Mouse (Mus musculus): ENCODE measurements around the gene Ppp1r12a. TPM values are rescaled to one million over a fixed set of nuclear protein-coding genes. Genes with fewer than 3 reads are reported as not detected.

The Ppp1r12a gene
- polyA plus RNA-seq, 1 experiment from 2014 or later = 84.1 TPM

DNA sequence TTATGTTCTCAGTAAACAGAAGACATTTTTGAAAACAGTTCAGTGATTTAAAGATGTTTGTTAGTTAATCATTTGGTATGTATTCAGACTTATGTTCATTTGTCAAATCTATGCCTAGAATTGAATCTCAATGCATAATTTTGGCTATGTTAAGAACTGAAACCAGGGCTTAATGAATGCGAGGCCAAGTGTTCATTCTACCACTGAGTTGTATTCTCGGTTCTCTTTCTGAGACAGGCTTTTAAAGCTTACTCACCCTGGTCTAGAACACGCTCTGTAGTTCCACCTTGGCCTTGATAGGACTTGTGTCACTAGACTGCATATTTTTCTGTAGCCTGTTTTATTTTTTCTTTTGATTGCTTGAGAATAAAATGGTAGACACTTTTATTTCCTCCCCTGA is 28.0 kb downstream of the Ppp1r12a start:
- Histone ChIP-seq H3K9ac (ENCODE audit: low read depth, low read length) (no peak overlapping the region), H3K27ac (ENCODE audit: low read depth, low read length) (no peak overlapping the region), H3K9me3 (ENCODE audit: control insufficient read depth) (no peaks in the 10 kb centered on the region), H3K4me3 (ENCODE audit: low read depth, low read length) (no peak overlapping the region), H3K4me1 (replicated peaks; ENCODE audit: control insufficient read depth, insufficient read depth, low read length) (peaks cover 3% of the 10 kb centered on the region; the same call in 1 of the 2 replicates), H3K4me2 (replicated peaks; ENCODE audit: low read depth) (no peak overlapping the region), H3K36me3 (ENCODE audit: control insufficient read depth, insufficient read depth) (no peaks in the 10 kb centered on the region), H3K27me3 (replicated peaks; ENCODE audit: control insufficient read depth, insufficient read depth, low read length) (no peaks in the 10 kb centered on the region)
- TF ChIP-seq CTCF (IDR thresholded peaks at IDR 0.05; ENCODE audit: low read depth) = no peak
- no peak for ATAC-seq
- WGBS = 84% methylated on average over 3 of the region's 3 CpGs

DNA sequence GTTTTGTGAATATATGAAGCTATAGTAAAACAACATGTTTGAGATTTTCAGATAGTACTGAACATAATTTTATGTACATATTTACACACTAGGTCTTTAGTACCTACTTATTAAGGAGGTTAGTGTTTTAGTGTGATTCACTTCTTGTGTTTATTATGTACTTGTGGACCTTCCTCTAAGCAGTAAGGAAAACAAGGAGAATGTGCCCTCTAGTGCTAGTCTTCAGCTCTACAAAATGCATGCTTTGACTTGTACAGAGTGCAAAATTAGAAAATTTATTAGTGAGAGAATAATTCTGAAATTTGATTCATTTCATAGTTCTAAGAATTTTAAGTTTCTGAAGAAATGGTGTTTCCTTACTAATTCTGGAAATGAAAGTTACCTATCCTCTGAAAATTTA is 28.6 kb downstream of the Ppp1r12a start:
- H3K27ac ChIP-seq (ENCODE audit: low read depth, low read length) = no peak overlapping the region
- TF ChIP-seq CTCF (IDR thresholded peaks at IDR 0.05; ENCODE audit: low read depth) = peak; percentile 65
- H3K4me3 ChIP-seq (ENCODE audit: low read depth, low read length) = no peak overlapping the region
- H3K36me3 ChIP-seq (ENCODE audit: control insufficient read depth, insufficient read depth) = no peaks in the 10 kb centered on the region
- no peak overlapping the region for H3K4me2 ChIP-seq (replicated peaks; ENCODE audit: low read depth)
- H3K9ac ChIP-seq (ENCODE audit: low read depth, low read length) = no peak overlapping the region
- H3K9me3 ChIP-seq (ENCODE audit: control insufficient read depth) = no peaks in the 10 kb centered on the region
- no peak for ATAC-seq
- peaks cover 3% of the 10 kb centered on the region; the same call in 1 of the 2 replicates for H3K4me1 ChIP-seq (replicated peaks; ENCODE audit: control insufficient read depth, insufficient read depth, low read length)
- H3K27me3 ChIP-seq (replicated peaks; ENCODE audit: control insufficient read depth, insufficient read depth, low read length) = no peaks in the 10 kb centered on the region

DNA sequence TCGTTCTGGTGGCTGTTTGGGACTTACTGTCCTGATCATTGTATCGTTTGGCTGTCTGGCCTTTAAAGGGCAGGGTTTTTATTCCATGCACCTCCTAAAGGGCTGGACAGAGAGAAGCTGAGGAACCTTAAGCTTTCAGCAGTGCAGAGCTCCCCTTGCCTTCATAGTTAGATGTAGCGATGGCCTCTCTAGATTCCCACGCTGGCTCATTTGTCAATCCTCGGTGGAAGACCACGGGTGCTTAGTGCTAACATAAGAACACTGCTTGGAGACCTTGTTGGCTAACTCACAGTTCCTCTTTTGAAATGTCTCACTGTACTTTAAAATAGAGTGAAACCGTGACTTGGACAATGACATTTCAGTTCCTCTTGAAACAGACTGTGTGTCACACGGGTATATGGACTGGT is 29.4 kb downstream of the Ppp1r12a start:
- no peaks in the 10 kb centered on the region for H3K36me3 ChIP-seq (ENCODE audit: control insufficient read depth, insufficient read depth)
- H3K4me1 ChIP-seq (replicated peaks; ENCODE audit: control insufficient read depth, insufficient read depth, low read length) = peaks cover 3% of the 10 kb centered on the region; the same call in 1 of the 2 replicates
- no peak overlapping the region for H3K9ac ChIP-seq (ENCODE audit: low read depth, low read length)
- no peaks in the 10 kb centered on the region for H3K27me3 ChIP-seq (replicated peaks; ENCODE audit: control insufficient read depth, insufficient read depth, low read length)
- no peaks in the 10 kb centered on the region for H3K9me3 ChIP-seq (ENCODE audit: control insufficient read depth)
- H3K27ac ChIP-seq (ENCODE audit: low read depth, low read length) = no peak overlapping the region
- TF ChIP-seq CTCF (IDR thresholded peaks at IDR 0.05; ENCODE audit: low read depth) = no peak
- 65% methylated on average over 8 of the region's 8 CpGs for WGBS
- no peak for ATAC-seq
- H3K4me3 ChIP-seq (ENCODE audit: low read depth, low read length) = no peak overlapping the region
- no peak overlapping the region for H3K4me2 ChIP-seq (replicated peaks; ENCODE audit: low read depth)

DNA sequence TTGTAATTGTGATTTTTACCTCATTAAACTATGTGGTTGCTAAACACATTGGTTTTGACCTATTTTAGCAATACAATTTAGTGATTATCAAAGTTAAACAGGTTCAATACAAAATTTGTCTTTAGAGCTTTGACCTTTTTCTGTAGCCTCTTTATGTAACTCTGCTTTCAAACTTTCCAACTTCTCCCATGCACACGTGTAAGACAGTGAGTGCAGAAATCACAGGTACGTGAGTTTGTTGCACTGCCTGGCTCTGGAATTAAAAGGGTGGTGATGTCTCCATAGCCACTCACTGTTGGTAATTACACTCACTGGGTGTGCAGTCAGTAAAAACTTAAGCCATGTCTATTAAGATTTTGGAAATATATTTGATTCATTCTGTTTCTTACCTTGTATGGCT is 30.3 kb downstream of the Ppp1r12a start:
- no peak for TF ChIP-seq CTCF (IDR thresholded peaks at IDR 0.05; ENCODE audit: low read depth)
- H3K9ac ChIP-seq (ENCODE audit: low read depth, low read length) = no peak overlapping the region
- H3K27ac ChIP-seq (ENCODE audit: low read depth, low read length) = no peak overlapping the region
- H3K4me2 ChIP-seq (replicated peaks; ENCODE audit: low read depth) = no peak overlapping the region
- H3K4me1 ChIP-seq (replicated peaks; ENCODE audit: control insufficient read depth, insufficient read depth, low read length) = peaks cover 3% of the 10 kb centered on the region; the same call in 1 of the 2 replicates
- no peak overlapping the region for H3K4me3 ChIP-seq (ENCODE audit: low read depth, low read length)
- ATAC-seq = no peak
- whole genome bisulfite sequencing = 53% methylated on average over 2 of the region's 2 CpGs
- H3K9me3 ChIP-seq (ENCODE audit: control insufficient read depth) = no peaks in the 10 kb centered on the region
- no peaks in the 10 kb centered on the region for H3K36me3 ChIP-seq (ENCODE audit: control insufficient read depth, insufficient read depth)
- no peaks in the 10 kb centered on the region for H3K27me3 ChIP-seq (replicated peaks; ENCODE audit: control insufficient read depth, insufficient read depth, low read length)

DNA sequence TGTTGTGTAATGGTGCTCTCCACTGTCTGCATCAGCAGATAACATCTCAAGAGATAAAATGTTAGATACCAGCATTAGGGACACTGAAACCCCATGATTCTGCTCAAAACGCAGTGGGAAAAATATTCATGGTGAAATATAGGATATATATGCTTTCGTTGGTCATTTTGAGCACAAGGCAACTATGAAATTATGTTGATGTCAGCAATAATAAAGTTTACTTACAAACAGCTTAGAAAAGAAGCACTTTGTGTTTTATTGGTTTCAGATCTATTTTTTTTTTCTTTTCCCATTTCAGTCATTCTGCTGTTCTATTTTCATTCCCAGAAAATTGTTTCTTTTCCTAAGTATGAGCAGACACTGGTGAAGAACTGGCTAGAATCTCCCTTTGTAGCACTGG is 34.1 kb downstream of the Ppp1r12a start:
- no peak overlapping the region for H3K27ac ChIP-seq (ENCODE audit: low read depth, low read length)
- H3K9ac ChIP-seq (ENCODE audit: low read depth, low read length) = no peak overlapping the region
- H3K4me3 ChIP-seq (ENCODE audit: low read depth, low read length) = no peak overlapping the region
- ATAC-seq = no peak
- H3K27me3 ChIP-seq (replicated peaks; ENCODE audit: control insufficient read depth, insufficient read depth, low read length) = no peaks in the 10 kb centered on the region
- H3K9me3 ChIP-seq (ENCODE audit: control insufficient read depth) = no peaks in the 10 kb centered on the region
- 91% methylated on average over 2 of the region's 2 CpGs for WGBS
- TF ChIP-seq CTCF (IDR thresholded peaks at IDR 0.05; ENCODE audit: low read depth) = no peak
- no peak overlapping the region for H3K4me2 ChIP-seq (replicated peaks; ENCODE audit: low read depth)
- H3K36me3 ChIP-seq (ENCODE audit: control insufficient read depth, insufficient read depth) = peaks cover 8% of the 10 kb centered on the region; the same call in 1 of the 2 replicates
- H3K4me1 ChIP-seq (replicated peaks; ENCODE audit: control insufficient read depth, insufficient read depth, low read length) = 0 out of 2 replicates have a peak, but pooled peaks cover 3% of the 10 kb centered on the region

DNA sequence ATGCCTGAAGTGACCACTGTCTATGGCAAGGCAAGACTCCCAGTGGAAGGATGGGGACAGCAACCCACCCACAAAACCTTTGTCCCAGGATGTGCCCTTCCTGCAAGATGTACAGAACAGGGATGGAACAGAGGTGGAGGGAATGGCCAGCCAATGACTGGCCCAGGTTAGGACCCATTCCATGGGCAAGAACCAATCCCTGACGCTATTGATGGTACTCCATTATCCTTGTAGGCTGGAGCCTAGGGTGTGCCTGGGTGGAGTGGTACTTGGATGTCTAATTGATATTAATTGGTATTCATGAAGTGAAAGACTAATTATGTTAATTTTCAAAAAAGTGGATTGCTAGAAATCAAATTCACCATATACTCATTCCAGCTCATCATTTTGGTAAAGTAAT is 35.5 kb downstream of the Ppp1r12a start:
- no peak overlapping the region for H3K4me2 ChIP-seq (replicated peaks; ENCODE audit: low read depth)
- H3K9me3 ChIP-seq (ENCODE audit: control insufficient read depth) = no peaks in the 10 kb centered on the region
- no peak overlapping the region for H3K4me3 ChIP-seq (ENCODE audit: low read depth, low read length)
- H3K36me3 ChIP-seq (ENCODE audit: control insufficient read depth, insufficient read depth) = peaks cover 11% of the 10 kb centered on the region
- H3K9ac ChIP-seq (ENCODE audit: low read depth, low read length) = no peak overlapping the region
- no peak overlapping the region for H3K27ac ChIP-seq (ENCODE audit: low read depth, low read length)
- 88% methylated on average over 1 of the region's 1 CpGs for WGBS
- no peak for TF ChIP-seq CTCF (IDR thresholded peaks at IDR 0.05; ENCODE audit: low read depth)
- 0 out of 2 replicates have a peak, but pooled peaks cover 3% of the 10 kb centered on the region for H3K4me1 ChIP-seq (replicated peaks; ENCODE audit: control insufficient read depth, insufficient read depth, low read length)
- ATAC-seq = no peak
- no peaks in the 10 kb centered on the region for H3K27me3 ChIP-seq (replicated peaks; ENCODE audit: control insufficient read depth, insufficient read depth, low read length)

DNA sequence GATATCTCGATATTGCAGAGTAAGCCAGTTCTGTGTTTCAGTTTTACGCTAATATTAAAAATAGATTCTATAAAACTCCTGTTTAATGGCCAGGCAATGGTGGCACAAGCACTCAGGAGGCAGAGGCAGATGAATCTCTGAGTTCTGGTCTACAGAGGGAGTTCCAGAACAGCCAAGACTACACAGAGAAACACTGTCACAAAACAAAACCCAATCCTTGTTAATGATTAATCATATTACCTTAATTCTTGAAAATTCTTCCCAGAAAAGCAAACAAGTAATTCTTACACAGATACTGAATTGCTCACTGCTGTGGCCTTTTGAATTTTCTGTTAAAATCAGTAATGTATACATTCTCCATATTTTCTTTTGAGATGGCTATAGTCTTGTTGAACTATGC is 37.0 kb downstream of the Ppp1r12a start:
- 56% methylated on average over 2 of the region's 2 CpGs for WGBS

More for the DNA sequence above, 37.0 kb downstream of the Ppp1r12a start:
- no peak overlapping the region for H3K4me2 ChIP-seq (replicated peaks; ENCODE audit: low read depth)
- H3K27ac ChIP-seq (ENCODE audit: low read depth, low read length) = no peak overlapping the region
- no peak for ATAC-seq
- H3K9me3 ChIP-seq (ENCODE audit: control insufficient read depth) = no peaks in the 10 kb centered on the region
- H3K9ac ChIP-seq (ENCODE audit: low read depth, low read length) = no peak overlapping the region
- H3K4me1 ChIP-seq (replicated peaks; ENCODE audit: control insufficient read depth, insufficient read depth, low read length) = 0 out of 2 replicates have a peak, but pooled peaks cover 3% of the 10 kb centered on the region
- no peaks in the 10 kb centered on the region for H3K27me3 ChIP-seq (replicated peaks; ENCODE audit: control insufficient read depth, insufficient read depth, low read length)
- H3K36me3 ChIP-seq (ENCODE audit: control insufficient read depth, insufficient read depth) = peaks cover 11% of the 10 kb centered on the region
- no peak overlapping the region for H3K4me3 ChIP-seq (ENCODE audit: low read depth, low read length)
- no peak for TF ChIP-seq CTCF (IDR thresholded peaks at IDR 0.05; ENCODE audit: low read depth)
